Comparison of ENCODE assay signal across 9 mouse cellular contexts in genomic region chr3:88615902-88616391, GRCm38 (mm10). TPM values are rescaled to one million over a fixed set of nuclear protein-coding genes. Genes with fewer than 3 reads are reported as not detected.
DNase-seq lines count a peak whose midpoint lies in the region; ATAC-seq lines count a peak whose summit lies in the region.
"Had no signal": no experiment of that assay in that cellular context is flagged by ENCODE, and none has a peak within 500 bp of the region (broad histone marks: within the 10 kb centered on the region; RNA-seq: fewer than 3 reads in every experiment).

No protein-coding gene starts in this region.

- 0 out of 2 replicates have a peak overlapping the region, but pooled peaks have one; percentile 29 for H3K27ac ChIP-seq in limb, embryonic 12.5 days
- no peak overlapping the region for H3K27ac ChIP-seq in limb, embryonic 10.5 days
- peak overlapping the region; percentile 71 for H3K27ac ChIP-seq in kidney, embryonic 16.5 days (ENCODE audit: low read length)
- H3K27ac ChIP-seq in stomach, embryonic 15.5 days = peak overlapping the region; percentile 52
- H3K27ac ChIP-seq: liver, embryonic 14.5 days had no signal

- peaks cover 11% of the 10 kb centered on the region for H3K4me1 ChIP-seq in limb, embryonic 12.5 days (replicated peaks)
- H3K4me1 ChIP-seq in limb, embryonic 10.5 days = peaks cover 28% of the 10 kb centered on the region
- H3K4me1 ChIP-seq in kidney, embryonic 16.5 days (ENCODE audit: insufficient read depth, low read length) = peaks cover 35% of the 10 kb centered on the region
- H3K4me1 ChIP-seq in stomach, embryonic 15.5 days = peaks cover 27% of the 10 kb centered on the region

- H3K4me3 ChIP-seq in limb, embryonic 12.5 days (replicated peaks) = no peak overlapping the region
- H3K4me3 ChIP-seq in limb, embryonic 10.5 days = no peak overlapping the region
- peak overlapping the region; percentile 28 for H3K4me3 ChIP-seq in kidney, embryonic 16.5 days (ENCODE audit: low read length)
- H3K4me3 ChIP-seq in stomach, embryonic 15.5 days (replicated peaks) = peak overlapping the region; percentile 15; the same call in 1 of the 2 replicates

- H3K9ac ChIP-seq in limb, embryonic 12.5 days (replicated peaks) = no peak overlapping the region
- H3K9ac ChIP-seq in kidney, embryonic 16.5 days (replicated peaks; ENCODE audit: low read length) = peak overlapping the region; percentile 23
- H3K9ac ChIP-seq in stomach, embryonic 15.5 days = no peak overlapping the region
- H3K9ac ChIP-seq: liver, embryonic 14.5 days had no signal

- H3K36me3 ChIP-seq in limb, embryonic 12.5 days = no peaks in the 10 kb centered on the region
- no peaks in the 10 kb centered on the region for H3K36me3 ChIP-seq in limb, embryonic 10.5 days
- no peaks in the 10 kb centered on the region for H3K36me3 ChIP-seq in kidney, embryonic 16.5 days (ENCODE audit: insufficient read depth, low read length)
- H3K36me3 ChIP-seq in stomach, embryonic 15.5 days = no peaks in the 10 kb centered on the region

- no peaks in the 10 kb centered on the region for H3K9me3 ChIP-seq in limb, embryonic 12.5 days
- no peaks in the 10 kb centered on the region for H3K9me3 ChIP-seq in limb, embryonic 10.5 days (replicated peaks)
- H3K9me3 ChIP-seq in kidney, embryonic 16.5 days (ENCODE audit: low read length) = no peaks in the 10 kb centered on the region
- no peaks in the 10 kb centered on the region for H3K9me3 ChIP-seq in stomach, embryonic 15.5 days

- H3K27me3 ChIP-seq in limb, embryonic 12.5 days = peaks cover 9% of the 10 kb centered on the region; the same call in 1 of the 2 replicates
- peaks cover 30% of the 10 kb centered on the region for H3K27me3 ChIP-seq in limb, embryonic 10.5 days (ENCODE audit: low read depth, poor library complexity, severe bottlenecking)
- H3K27me3 ChIP-seq in kidney, embryonic 16.5 days (ENCODE audit: insufficient read depth, low read length) = no peaks in the 10 kb centered on the region
- H3K27me3 ChIP-seq in stomach, embryonic 15.5 days (replicated peaks) = no peaks in the 10 kb centered on the region

- no peak for DNase-seq in limb, embryonic 10.5 days (ENCODE audit: low spot score)
- DNase-seq in cerebellum, adult 9-10 months = peak; percentile 86
- peak; percentile 86 to 89 for DNase-seq in heart, adult 18-20 months
- DNase-seq in ovary, postnatal 10 days (ENCODE audit: low spot score) = no peak
- no peak for DNase-seq in right cerebral cortex, adult 2 months (ENCODE audit: low spot score in 2 of 2)

- 59% methylated on average over 9 of the region's 9 CpGs for WGBS in limb, embryonic 12.5 days
- WGBS in limb, embryonic 10.5 days = 59% methylated on average over 9 of the region's 9 CpGs
- WGBS in kidney, embryonic 16.5 days = 48% methylated on average over 9 of the region's 9 CpGs
- 43% methylated on average over 9 of the region's 9 CpGs for WGBS in stomach, embryonic 15.5 days

- H3K4me2 ChIP-seq in limb, embryonic 12.5 days = peak overlapping the region; percentile 13; the same call in 1 of the 2 replicates
- H3K4me2 ChIP-seq in kidney, embryonic 16.5 days (replicated peaks; ENCODE audit: low read depth, low read length) = peak overlapping the region; percentile 42
- H3K4me2 ChIP-seq in stomach, embryonic 15.5 days = peak overlapping the region; percentile 41

- no peak for ATAC-seq in limb, embryonic 12.5 days (ENCODE audit: insufficient number of reproducible peaks, insufficient read depth, low FRiP score, low TSS enrichment, low read depth)
- ATAC-seq in kidney, embryonic 16.5 days (ENCODE audit: low FRiP score, low TSS enrichment) = no peak; the same call in 1 of the 2 replicates
- no peak for ATAC-seq in stomach, embryonic 15.5 days (ENCODE audit: insufficient read depth, low FRiP score, low read depth)

RNA-seq across cellular contexts. Expression of gene Arhgef2, which starts 10.2 kb away (rescaled TPM):
- 122 and 123 TPM in 2 replicates for polyA plus RNA-seq in limb, embryonic 12.5 days (2016; fragmentation: Nextera tagmentation; extraction: Ambion mirVana)
- 103 and 119 TPM in 2 replicates for polyA plus RNA-seq in limb, embryonic 10.5 days (2016; fragmentation: Nextera tagmentation; extraction: Ambion mirVana)
- total RNA-seq in heart, adult 18-20 months (2021) = 10 to 100 TPM; 32.3 to 32.9 TPM
- polyA plus RNA-seq in kidney, embryonic 16.5 days (2015; fragmentation: Nextera tagmentation; extraction: Ambion mirVana) = 103 and 119 TPM in 2 replicates
- 77.1 and 78.7 TPM in 2 replicates for polyA plus RNA-seq in stomach, embryonic 15.5 days (2015; fragmentation: Nextera tagmentation; extraction: Ambion mirVana)

RNA-seq across cellular contexts. Expression of gene Rxfp4, which starts 37.0 kb away (rescaled TPM):
- not detected in 2 replicates for polyA plus RNA-seq in limb, embryonic 12.5 days (2016; fragmentation: Nextera tagmentation; extraction: Ambion mirVana)
- not detected in 2 replicates for polyA plus RNA-seq in limb, embryonic 10.5 days (2016; fragmentation: Nextera tagmentation; extraction: Ambion mirVana)
- not detected for total RNA-seq in heart, adult 18-20 months (2021)
- polyA plus RNA-seq in kidney, embryonic 16.5 days (2015; fragmentation: Nextera tagmentation; extraction: Ambion mirVana) = not detected in 2 replicates
- not detected in 2 replicates for polyA plus RNA-seq in stomach, embryonic 15.5 days (2015; fragmentation: Nextera tagmentation; extraction: Ambion mirVana)
- polyA plus RNA-seq: liver, embryonic 14.5 days had no signal

RNA-seq across cellular contexts. Expression of gene Ssr2, which starts 40.3 kb away (rescaled TPM):
- polyA plus RNA-seq in limb, embryonic 12.5 days (2016; fragmentation: Nextera tagmentation; extraction: Ambion mirVana) = 184 and 190 TPM in 2 replicates
- polyA plus RNA-seq in limb, embryonic 10.5 days (2016; fragmentation: Nextera tagmentation; extraction: Ambion mirVana) = 199 and 202 TPM in 2 replicates
- 10 to 100 TPM; 60.8 to 65.5 TPM for total RNA-seq in heart, adult 18-20 months (2021)
- polyA plus RNA-seq in kidney, embryonic 16.5 days (2015; fragmentation: Nextera tagmentation; extraction: Ambion mirVana) = 269 and 323 TPM in 2 replicates
- polyA plus RNA-seq in stomach, embryonic 15.5 days (2015; fragmentation: Nextera tagmentation; extraction: Ambion mirVana) = 339 and 359 TPM in 2 replicates

Comparison
In these comparisons a context has a peak if more than half of its experiments do, and no peak if none do; other contexts are left out.
1. H3K4me3 ChIP-seq: peak in kidney, embryonic 16.5 days (single experiment) and stomach, embryonic 15.5 days (single experiment); none in limb, embryonic 12.5 days (single experiment) and limb, embryonic 10.5 days (single experiment).
2. DNase-seq: peak in cerebellum, adult 9-10 months (single experiment) and heart, adult 18-20 months (2 of 2); none in limb, embryonic 10.5 days (single experiment), ovary, postnatal 10 days (single experiment) and right cerebral cortex, adult 2 months (0 of 2).
3. Peak in every context shown above with its lines, with median percentiles within 50 percentile points of each other: H3K4me2 ChIP-seq.